Mouse (Mus musculus): ENCODE data around the gene Tmem63a. TPM values are rescaled to one million over a fixed set of nuclear protein-coding genes. Genes with fewer than 3 reads are reported as not detected.

Tmem63a gene
- polyA plus RNA-seq, 1 experiment from 2014 or later = 13.9 TPM

- WGBS = 60% methylated on average over 6 of the region's 6 CpGs
- Histone ChIP-seq H3K36me3 (no peaks in the 10 kb centered on the region), H3K4me3 (no peak overlapping the region), H3K27me3 (no peaks in the 10 kb centered on the region), H3K4me1 (peaks cover 28% of the 10 kb centered on the region), H3K27ac (no peak overlapping the region), H3K9me3 (no peaks in the 10 kb centered on the region), H3K4me2 (no peak overlapping the region; the same call in 1 of the 2 replicates), H3K9ac (no peak overlapping the region)
- no peak for ATAC-seq (ENCODE audit: borderline replicate concordance, extremely low read depth, low FRiP score, low TSS enrichment)
Observed at GRCm38 (mm10) chr1:181014731-181015500, 72.8 kb downstream of the Tmem63a start.

GRCm38 (mm10) chr1:181015558-181015957 is 73.4 kb downstream of the Tmem63a start:
- peak overlapping the region; percentile 11; the same call in 1 of the 2 replicates for H3K27ac ChIP-seq
- no peak for ATAC-seq (ENCODE audit: borderline replicate concordance, extremely low read depth, low FRiP score, low TSS enrichment)
- H3K4me2 ChIP-seq = no peak overlapping the region; the same call in 1 of the 2 replicates

GRCm38 (mm10) chr1:181016045-181016444 is 73.9 kb downstream of the Tmem63a start:
- H3K4me3 ChIP-seq = no peak overlapping the region
- peak overlapping the region; percentile 82; the same call in 1 of the 2 replicates for H3K4me2 ChIP-seq
- 0 out of 2 replicates have a peak, but pooled peaks have one; percentile 13 for ATAC-seq (ENCODE audit: borderline replicate concordance, extremely low read depth, low FRiP score, low TSS enrichment)
- peak overlapping the region; percentile 68; the same call in 1 of the 2 replicates for H3K27ac ChIP-seq
- H3K27me3 ChIP-seq = no peaks in the 10 kb centered on the region
- peaks cover 18% of the 10 kb centered on the region for H3K4me1 ChIP-seq
- no peaks in the 10 kb centered on the region for H3K36me3 ChIP-seq
- WGBS = 76% methylated on average over 4 of the region's 4 CpGs
- no peak overlapping the region for H3K9ac ChIP-seq
- no peaks in the 10 kb centered on the region for H3K9me3 ChIP-seq

More at GRCm38 (mm10) chr1:181015558-181015957, 73.4 kb downstream of the Tmem63a start:
- H3K9ac ChIP-seq = no peak overlapping the region
- H3K4me1 ChIP-seq = peaks cover 22% of the 10 kb centered on the region
- no peaks in the 10 kb centered on the region for H3K9me3 ChIP-seq
- no peaks in the 10 kb centered on the region for H3K36me3 ChIP-seq
- no peaks in the 10 kb centered on the region for H3K27me3 ChIP-seq
- no peak overlapping the region for H3K4me3 ChIP-seq

- peak overlapping the region; percentile 82 for H3K4me2 ChIP-seq
- peak overlapping the region; percentile 43 for H3K4me3 ChIP-seq
- H3K4me1 ChIP-seq = peaks cover 18% of the 10 kb centered on the region
- ATAC-seq (ENCODE audit: borderline replicate concordance, extremely low read depth, low FRiP score, low TSS enrichment) = peak; percentile 62
- H3K9me3 ChIP-seq = no peaks in the 10 kb centered on the region
- H3K36me3 ChIP-seq = no peaks in the 10 kb centered on the region
- H3K27me3 ChIP-seq = no peaks in the 10 kb centered on the region
- peak overlapping the region; percentile 68 for H3K27ac ChIP-seq
- peak overlapping the region; percentile 40 for H3K9ac ChIP-seq
- 2% methylated on average over 21 of the region's 21 CpGs for WGBS
Observed at GRCm38 (mm10) chr1:181016532-181017131, 74.5 kb downstream of the Tmem63a start.

- Histone ChIP-seq H3K9me3 (no peaks in the 10 kb centered on the region), H3K36me3 (no peaks in the 10 kb centered on the region), H3K27ac (peak overlapping the region; percentile 68), H3K4me2 (peak overlapping the region; percentile 82), H3K4me3 (peak overlapping the region; percentile 43), H3K4me1 (peaks cover 18% of the 10 kb centered on the region), H3K27me3 (no peaks in the 10 kb centered on the region), H3K9ac (peak overlapping the region; percentile 40)
- peak; percentile 64; the same call in 1 of the 2 replicates for ATAC-seq (ENCODE audit: borderline replicate concordance, extremely low read depth, low FRiP score, low TSS enrichment)
- under 1% methylated on average over 22 of the region's 22 CpGs for WGBS
Observed at GRCm38 (mm10) chr1:181017212-181017711, 75.1 kb downstream of the Tmem63a start.

- 69% methylated on average over 13 of the region's 13 CpGs for WGBS
- Histone ChIP-seq H3K9ac (no peak overlapping the region), H3K27ac (no peak overlapping the region), H3K36me3 (no peaks in the 10 kb centered on the region), H3K4me2 (peak overlapping the region; percentile 82; the same call in 1 of the 2 replicates), H3K4me1 (peaks cover 18% of the 10 kb centered on the region), H3K27me3 (no peaks in the 10 kb centered on the region), H3K4me3 (no peak overlapping the region), H3K9me3 (no peaks in the 10 kb centered on the region)
- ATAC-seq (ENCODE audit: borderline replicate concordance, extremely low read depth, low FRiP score, low TSS enrichment) = no peak
Observed at GRCm38 (mm10) chr1:181017890-181018420, 75.8 kb downstream of the Tmem63a start.

GRCm38 (mm10) chr1:181020756-181021487 is 78.8 kb downstream of the Tmem63a start, which contains the start of gene Ephx1:
Ephx1 (minus strand) TSS chr1:181020904.
- 31% methylated on average over 5 of the region's 5 CpGs for WGBS
- no peak within 1 kb of the TSS for H3K4me3 ChIP-seq
- no peak for ATAC-seq (ENCODE audit: borderline replicate concordance, extremely low read depth, low FRiP score, low TSS enrichment)
- H3K27ac ChIP-seq = no peak within 1 kb of the TSS
- no peaks in the 10 kb centered on the region for H3K27me3 ChIP-seq
- peaks cover 8% of the 10 kb centered on the region; the same call in 1 of the 2 replicates for H3K4me1 ChIP-seq
- no peaks in the 10 kb centered on the region for H3K36me3 ChIP-seq
- H3K9me3 ChIP-seq = no peaks in the 10 kb centered on the region
- no peak within 1 kb of the TSS for H3K9ac ChIP-seq
- no peak within 1 kb of the TSS for H3K4me2 ChIP-seq

- ATAC-seq (ENCODE audit: borderline replicate concordance, extremely low read depth, low FRiP score, low TSS enrichment) = no peak
- 58% methylated on average over 7 of the region's 7 CpGs for WGBS
- H3K9ac ChIP-seq = no peak overlapping the region
Observed at GRCm38 (mm10) chr1:181021488-181021865, 79.3 kb downstream of the Tmem63a start.

GRCm38 (mm10) chr1:181022265-181022664 is 80.1 kb downstream of the Tmem63a start:
- 9% methylated on average over 1 of the region's 1 CpGs for WGBS
- H3K27ac ChIP-seq = no peak overlapping the region
- no peaks in the 10 kb centered on the region for H3K4me1 ChIP-seq
- no peaks in the 10 kb centered on the region for H3K36me3 ChIP-seq
- no peak overlapping the region for H3K9ac ChIP-seq
- H3K9me3 ChIP-seq = no peaks in the 10 kb centered on the region
- H3K4me3 ChIP-seq = no peak overlapping the region
- no peak for ATAC-seq (ENCODE audit: borderline replicate concordance, extremely low read depth, low FRiP score, low TSS enrichment)
- H3K27me3 ChIP-seq = no peaks in the 10 kb centered on the region
- no peak overlapping the region for H3K4me2 ChIP-seq

More at GRCm38 (mm10) chr1:181021488-181021865, 79.3 kb downstream of the Tmem63a start:
- H3K36me3 ChIP-seq = no peaks in the 10 kb centered on the region
- H3K4me3 ChIP-seq = no peak overlapping the region
- H3K4me1 ChIP-seq = 0 out of 2 replicates have a peak, but pooled peaks cover 3% of the 10 kb centered on the region
- no peaks in the 10 kb centered on the region for H3K9me3 ChIP-seq
- H3K27ac ChIP-seq = no peak overlapping the region
- no peaks in the 10 kb centered on the region for H3K27me3 ChIP-seq
- H3K4me2 ChIP-seq = no peak overlapping the region

All from lung, embryonic 15.5 days (tissue).